Mouse (Mus musculus): ENCODE data around the gene Tbc1d14.

GRCm38 (mm10) chr5:36522782-36523181, 70.3 kb downstream of the Tbc1d14 start:
- TF ChIP-seq CTCF (conservative IDR thresholded peaks at IDR 0.05; ENCODE audit: insufficient read depth, insufficient read length, low read depth, low read length): no peak
- no peak for TF ChIP-seq POLR2A (IDR thresholded peaks at IDR 0.05; ENCODE audit: low read depth, low read length)
